Mouse (Mus musculus): ENCODE measurements around the gene Efna5. TPM values are rescaled to one million over a fixed set of nuclear protein-coding genes. Genes with fewer than 3 reads are reported as not detected.

Gene Efna5
- polyA plus RNA-seq, 1 experiment: 12.5 TPM

- H3K27ac ChIP-seq (replicated peaks; ENCODE audit: low read depth, low read length): no peak overlapping the region
- H3K4me3 ChIP-seq (ENCODE audit: insufficient read depth, low read depth, low read length): no peak overlapping the region
- peaks cover 3% of the 10 kb centered on the region; the same call in 1 of the 2 replicates for H3K4me1 ChIP-seq (ENCODE audit: control insufficient read depth, insufficient read depth, insufficient read length, low read length)
Observed at GRCm38 (mm10) chr17:62592436-62593074, 288.6 kb downstream of the Efna5 start.

DNA sequence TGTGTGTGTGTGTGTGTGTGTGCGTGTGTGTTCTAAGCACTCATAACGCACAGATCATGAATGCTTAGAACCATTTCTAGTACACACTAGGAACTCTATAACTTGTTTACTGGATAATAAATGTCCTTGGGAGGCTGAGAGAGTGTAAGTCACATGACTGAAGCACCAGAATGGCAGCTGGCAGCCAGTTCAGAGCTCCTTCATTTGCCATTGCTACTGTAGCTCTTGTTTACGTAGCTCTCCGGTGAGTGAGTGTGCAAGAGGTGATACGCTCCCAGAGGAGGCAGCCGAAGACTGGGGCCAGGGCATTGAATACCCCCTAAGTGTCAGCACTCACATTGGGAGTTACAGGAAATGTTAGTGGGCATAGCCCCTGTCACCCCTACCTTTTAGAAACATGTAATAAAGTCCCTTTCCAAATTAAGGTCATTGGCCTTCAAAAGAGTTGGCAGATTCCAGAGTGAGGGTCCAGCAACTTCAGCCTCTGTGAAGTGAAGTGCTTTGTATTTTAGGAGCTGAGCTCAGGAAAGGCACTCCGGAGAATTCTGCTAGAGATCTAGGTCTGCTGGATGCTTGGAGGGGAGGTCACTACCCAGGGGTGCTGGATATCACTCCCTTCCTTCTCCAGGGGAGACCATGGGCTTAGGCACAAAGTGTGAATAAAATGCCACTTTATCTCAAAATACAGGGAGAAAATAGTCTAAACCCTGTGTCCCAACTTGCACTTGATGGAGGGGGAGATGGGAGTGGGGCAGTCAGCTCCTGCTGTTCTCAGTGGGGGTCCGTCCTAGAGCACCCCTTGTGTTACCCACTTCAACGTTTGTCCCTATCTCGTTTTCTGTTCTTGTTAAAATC is 289.3 kb downstream of the Efna5 start:
- H3K4me3 ChIP-seq (ENCODE audit: insufficient read depth, low read depth, low read length): no peak overlapping the region
- peaks cover 3% of the 10 kb centered on the region; the same call in 1 of the 2 replicates for H3K4me1 ChIP-seq (ENCODE audit: control insufficient read depth, insufficient read depth, insufficient read length, low read length)
- peak overlapping the region; percentile 31 for H3K27ac ChIP-seq (replicated peaks; ENCODE audit: low read depth, low read length)

GRCm38 (mm10) chr17:62590685-62591460 is 290.2 kb downstream of the Efna5 start:
- Histone ChIP-seq H3K4me1 (ENCODE audit: control insufficient read depth, insufficient read depth, insufficient read length, low read length) (peaks cover 3% of the 10 kb centered on the region; the same call in 1 of the 2 replicates), H3K4me3 (ENCODE audit: insufficient read depth, low read depth, low read length) (no peak overlapping the region), H3K27ac (replicated peaks; ENCODE audit: low read depth, low read length) (no peak overlapping the region)

- peaks cover 4% of the 10 kb centered on the region; the same call in 1 of the 2 replicates for H3K4me1 ChIP-seq (ENCODE audit: control insufficient read depth, insufficient read depth, insufficient read length, low read length)
- H3K4me3 ChIP-seq (ENCODE audit: insufficient read depth, low read depth, low read length): no peak overlapping the region
- H3K27ac ChIP-seq (replicated peaks; ENCODE audit: low read depth, low read length): no peak overlapping the region
Observed at GRCm38 (mm10) chr17:62580127-62580526, 301.0 kb downstream of the Efna5 start.

- Histone ChIP-seq H3K27ac (replicated peaks; ENCODE audit: low read depth, low read length) (no peak overlapping the region), H3K4me1 (ENCODE audit: control insufficient read depth, insufficient read depth, insufficient read length, low read length) (peaks cover 7% of the 10 kb centered on the region; the same call in 1 of the 2 replicates), H3K4me3 (ENCODE audit: insufficient read depth, low read depth, low read length) (no peak overlapping the region)
Observed at GRCm38 (mm10) chr17:62579618-62580017, 301.5 kb downstream of the Efna5 start.

- no peak overlapping the region for H3K4me3 ChIP-seq (ENCODE audit: insufficient read depth, low read depth, low read length)
- peaks cover 5% of the 10 kb centered on the region; the same call in 1 of the 2 replicates for H3K4me1 ChIP-seq (ENCODE audit: control insufficient read depth, insufficient read depth, insufficient read length, low read length)
- H3K27ac ChIP-seq (replicated peaks; ENCODE audit: low read depth, low read length): peak overlapping the region; percentile 62; the same call in 1 of the 2 replicates
Observed at GRCm38 (mm10) chr17:62574499-62575265, 306.4 kb downstream of the Efna5 start.

DNA sequence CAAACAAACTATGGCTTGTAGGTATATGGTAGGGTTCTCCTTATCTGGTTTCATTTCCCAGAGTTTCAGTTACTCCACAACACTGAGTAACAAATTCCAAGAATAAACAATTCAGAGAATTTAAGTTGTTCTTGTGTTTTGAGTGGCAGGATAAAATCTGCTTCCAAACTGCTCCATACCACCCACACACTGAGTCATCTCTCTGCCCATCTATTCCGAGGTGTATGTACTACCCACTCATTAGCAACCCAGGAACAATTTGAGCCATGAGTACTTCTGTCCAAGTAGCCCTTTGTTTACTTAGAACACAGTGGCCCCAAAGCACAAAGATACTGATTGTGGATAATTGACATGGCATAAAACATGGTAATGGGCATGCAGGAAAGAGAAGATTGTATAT is 311.0 kb downstream of the Efna5 start:
- H3K4me1 ChIP-seq (ENCODE audit: control insufficient read depth, insufficient read depth, insufficient read length, low read length): peaks cover 3% of the 10 kb centered on the region; the same call in 1 of the 2 replicates
- H3K27ac ChIP-seq (replicated peaks; ENCODE audit: low read depth, low read length): no peak overlapping the region

GRCm38 (mm10) chr17:62568019-62568418 is 313.1 kb downstream of the Efna5 start:
- H3K27ac ChIP-seq (replicated peaks; ENCODE audit: low read depth, low read length): no peak overlapping the region
- H3K4me1 ChIP-seq (ENCODE audit: control insufficient read depth, insufficient read depth, insufficient read length, low read length): no peaks in the 10 kb centered on the region
- no peak overlapping the region for H3K4me3 ChIP-seq (ENCODE audit: insufficient read depth, low read depth, low read length)

More for the DNA sequence above, 311.0 kb downstream of the Efna5 start:
- H3K4me3 ChIP-seq (ENCODE audit: insufficient read depth, low read depth, low read length): no peak overlapping the region

- no peak overlapping the region for H3K27ac ChIP-seq (replicated peaks; ENCODE audit: low read depth, low read length)
- H3K4me3 ChIP-seq (ENCODE audit: insufficient read depth, low read depth, low read length): no peak overlapping the region
- no peaks in the 10 kb centered on the region for H3K4me1 ChIP-seq (ENCODE audit: control insufficient read depth, insufficient read depth, insufficient read length, low read length)
Observed at GRCm38 (mm10) chr17:62565632-62566031, 315.5 kb downstream of the Efna5 start.

- H3K4me3 ChIP-seq (ENCODE audit: insufficient read depth, low read depth, low read length): no peak overlapping the region
- no peaks in the 10 kb centered on the region for H3K4me1 ChIP-seq (ENCODE audit: control insufficient read depth, insufficient read depth, insufficient read length, low read length)
- H3K27ac ChIP-seq (replicated peaks; ENCODE audit: low read depth, low read length): no peak overlapping the region
Observed at GRCm38 (mm10) chr17:62562439-62562838, 318.7 kb downstream of the Efna5 start.

DNA sequence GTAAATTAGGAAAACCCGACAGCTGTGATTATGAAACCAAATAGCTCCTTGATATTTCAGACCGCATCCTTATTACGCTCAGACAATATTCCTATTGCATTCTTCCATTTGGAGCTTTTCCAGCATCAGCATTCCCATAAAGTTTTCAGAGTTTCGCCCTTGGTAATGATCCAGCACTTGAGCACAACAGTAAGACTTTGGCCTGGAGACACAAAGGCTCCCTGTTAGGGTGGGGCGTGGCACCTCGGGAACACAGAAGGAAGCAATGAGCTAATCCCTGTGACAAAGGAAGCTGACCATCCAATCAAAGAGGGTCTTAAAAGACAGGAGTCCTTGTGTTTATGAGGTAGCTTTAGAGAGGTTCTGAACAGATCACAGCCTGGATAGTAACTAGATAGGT is 323.9 kb downstream of the Efna5 start:
- no peak overlapping the region for H3K4me3 ChIP-seq (ENCODE audit: insufficient read depth, low read depth, low read length)
- no peaks in the 10 kb centered on the region for H3K4me1 ChIP-seq (ENCODE audit: control insufficient read depth, insufficient read depth, insufficient read length, low read length)
- no peak overlapping the region for H3K27ac ChIP-seq (replicated peaks; ENCODE audit: low read depth, low read length)

Data from brown adipose tissue, adult 24 weeks (tissue).